Mouse (Mus musculus): ENCODE data around the gene B230307C23Rik.
"Not testable (repeated sequence)": the region's sequence is repeated elsewhere in the genome, so short reads cannot be mapped to it uniquely, and the experiment has no call there.

The B230307C23Rik gene

GRCm38 (mm10) chr16:97997383-97997731 lies 242 bp downstream of the B230307C23Rik start:
- not testable (repeated sequence) for DNase-seq (ENCODE audit: extremely low read depth, low read depth)

GRCm38 (mm10) chr16:98022081-98022480 lies 25.0 kb downstream of the B230307C23Rik start:
- DNase-seq (ENCODE audit: extremely low read depth, low read depth): peak; percentile 69

GRCm38 (mm10) chr16:98022657-98023345 lies 25.7 kb downstream of the B230307C23Rik start:
- peak; percentile 94 for DNase-seq (ENCODE audit: extremely low read depth, low read depth)

GRCm38 (mm10) chr16:98026186-98026585 lies 29.1 kb downstream of the B230307C23Rik start:
- DNase-seq (ENCODE audit: extremely low read depth, low read depth): not testable (repeated sequence)

- not testable (repeated sequence) for DNase-seq (ENCODE audit: extremely low read depth, low read depth)
Observed at GRCm38 (mm10) chr16:98034971-98035370, 37.9 kb downstream of the B230307C23Rik start.

- peak; percentile 48 for DNase-seq (ENCODE audit: extremely low read depth, low read depth)
Observed at GRCm38 (mm10) chr16:98041676-98042075, 44.6 kb downstream of the B230307C23Rik start.

- DNase-seq (ENCODE audit: extremely low read depth, low read depth): not testable (repeated sequence)
Observed at GRCm38 (mm10) chr16:98079382-98079781, 82.3 kb downstream of the B230307C23Rik start.

GRCm38 (mm10) chr16:98081140-98081539 lies 84.0 kb downstream of the B230307C23Rik start:
- not testable (repeated sequence) for DNase-seq (ENCODE audit: extremely low read depth, low read depth)
